Mouse (Mus musculus) kidney, postnatal 14 days (tissue): ENCODE measurements at regions not wholly inside any gene's neighbourhood (a gene's known extent, or its start where the extent isn't known, plus 50 kb on each side); places are given as distances from the start of the nearest gene placed in this dataset.

Experiments used
- DNase-seq: peaks from one replicate; pipeline ENCODE4 v3.0.0; 2022; ENCODE audit warnings: mixed read lengths

DNA sequence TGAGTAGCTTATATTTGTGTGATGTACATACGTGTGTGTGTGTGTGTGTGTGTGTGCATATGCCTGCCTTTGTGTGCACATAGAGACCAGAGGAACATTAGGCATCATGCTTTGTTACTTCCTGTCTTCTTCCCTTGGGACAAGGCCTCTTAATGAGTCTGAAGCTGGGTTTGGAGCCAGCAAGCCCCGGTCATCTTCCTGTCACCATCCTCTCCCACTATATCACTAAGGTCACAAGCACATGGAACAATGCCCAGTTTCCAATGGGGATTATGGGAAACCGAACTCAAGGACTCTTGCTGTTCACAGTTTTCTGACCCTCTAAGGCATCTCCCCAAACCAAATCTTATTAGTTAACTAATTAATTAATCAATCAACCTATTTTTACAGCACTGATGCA lies 60.7 kb upstream of the Map4k3 start:
- peak; percentile 62 for DNase-seq

- DNase-seq, result peak; percentile 78
Measured at GRCm38 (mm10) chr17:80786858-80787257, 58.6 kb upstream of the Map4k3 start.

- DNase-seq, result peak; percentile 59
Measured at GRCm38 (mm10) chr17:80786061-80786851, 58.0 kb upstream of the Map4k3 start.

DNA sequence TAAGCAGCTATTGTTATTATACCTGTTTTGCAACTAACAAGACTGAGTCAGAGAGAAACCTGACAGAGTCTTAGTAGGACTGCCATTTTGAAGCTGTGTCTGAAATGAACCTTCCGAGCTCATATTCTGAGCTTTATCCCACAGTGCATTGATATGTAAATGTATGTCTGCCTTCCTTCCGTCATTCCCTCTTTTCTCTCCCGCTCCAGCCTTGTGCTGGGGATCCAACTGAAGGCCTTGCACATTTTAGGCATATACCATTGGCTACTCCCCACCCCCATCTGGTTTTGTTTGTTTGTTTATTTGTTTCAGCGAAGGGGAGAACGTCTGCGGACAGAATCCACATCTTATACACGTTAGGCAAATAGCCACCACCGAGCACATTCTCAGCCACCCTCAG lies 57.2 kb upstream of the Map4k3 start:
- no peak for DNase-seq

DNA sequence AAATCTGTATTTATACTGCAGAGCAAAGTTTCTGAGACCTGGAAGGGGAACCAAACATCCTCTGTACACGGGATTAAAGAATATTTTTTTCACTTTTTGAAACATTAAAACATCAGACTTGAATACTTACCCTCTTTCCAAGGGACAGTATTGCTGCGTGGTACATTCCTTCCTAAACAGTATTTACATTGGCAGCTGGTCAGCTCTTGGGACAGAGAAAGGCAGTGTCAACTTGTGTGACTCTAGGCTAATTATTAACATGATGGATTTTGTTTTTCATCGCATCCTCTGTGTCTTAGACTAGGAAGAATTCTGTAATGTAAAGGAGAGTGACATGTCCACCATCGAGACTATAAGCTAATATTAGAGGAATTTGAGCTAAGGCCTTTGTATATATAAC lies 56.8 kb upstream of the Map4k3 start:
- peak; percentile 61 for DNase-seq

DNA sequence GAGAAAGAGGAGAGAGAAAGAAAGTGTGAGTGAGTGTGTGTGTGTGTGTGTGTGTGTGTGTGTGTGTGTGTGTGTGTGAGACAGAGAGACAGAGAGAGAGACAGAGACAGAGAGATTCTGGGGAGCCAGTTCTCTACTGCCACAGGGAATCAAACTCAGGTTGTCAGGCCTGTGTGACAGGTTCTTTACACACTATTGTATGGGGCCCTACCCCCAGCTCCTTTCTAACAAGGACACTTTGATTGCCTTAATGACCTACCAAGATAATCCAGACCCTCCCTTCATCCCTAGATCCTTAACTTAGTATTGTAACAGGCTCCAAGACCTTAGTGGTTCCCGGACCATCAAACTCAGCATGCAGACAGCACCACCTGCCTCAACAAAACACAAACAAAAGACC lies 53.9 kb upstream of the Map4k3 start:
- no peak for DNase-seq

GRCm38 (mm10) chr17:80781621-80782020 lies 53.3 kb upstream of the Map4k3 start:
- no peak for DNase-seq

DNA sequence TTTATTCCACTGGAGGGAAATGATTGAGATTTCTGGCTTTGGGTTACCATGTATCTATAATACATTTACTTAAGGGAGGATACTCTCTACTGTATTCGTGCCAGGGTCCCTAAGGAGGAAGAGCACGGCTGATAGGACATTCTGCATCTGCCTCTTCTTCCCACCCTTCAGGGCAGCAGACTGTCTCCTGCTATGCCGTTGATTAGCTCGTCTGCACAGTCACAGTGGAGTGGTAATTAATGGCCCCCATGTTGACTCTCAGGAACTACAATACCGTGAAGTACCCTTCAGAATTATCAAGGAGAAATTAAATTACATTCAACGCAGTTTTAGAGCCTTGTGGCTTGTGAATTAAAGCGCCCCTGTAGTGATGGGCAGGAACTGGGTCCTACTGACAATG lies 52.0 kb upstream of the Map4k3 start:
- no peak for DNase-seq

DNA sequence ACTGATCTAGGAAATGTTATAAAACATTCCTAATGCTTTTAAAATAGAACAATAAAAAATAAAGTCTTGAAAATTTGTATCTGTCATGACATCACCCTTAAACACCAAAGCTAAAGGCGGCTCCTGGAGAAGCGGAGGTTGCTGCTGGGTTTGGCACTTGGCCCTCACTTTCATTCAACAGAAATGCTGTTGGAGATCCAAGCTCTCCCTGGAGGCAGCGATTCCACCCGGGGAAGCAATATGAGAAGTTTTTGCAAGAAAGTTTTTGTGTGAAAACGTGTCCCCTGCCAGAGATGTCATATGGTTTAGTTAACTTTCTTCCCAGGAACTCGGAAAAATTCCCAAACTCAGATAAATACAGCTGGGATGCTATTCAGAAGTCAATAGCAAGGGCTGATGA lies 51.5 kb upstream of the Map4k3 start:
- DNase-seq, result no peak
